Mouse (Mus musculus) spleen, adult 2 months (tissue): ENCODE measurements at regions not wholly inside any gene's neighbourhood (a gene's known extent, or its start where the extent isn't known, plus 50 kb on each side); places are given as distances from the start of the nearest gene placed in this dataset.

ENCODE experiments used
- CTCF ChIP-seq: fragments of 200-500 bp; IDR thresholded peaks from 2 replicates; pipeline ENCODE4 v1.5.1; 2011; ENCODE audit warnings: mild to moderate bottlenecking, inconsistent platforms; ENCODE audit not compliant: insufficient read depth, insufficient read length, insufficient replicate concordance; ENCODE audit errors: extremely low read depth
- POLR2A ChIP-seq: fragments of 200-500 bp; IDR thresholded peaks from 2 replicates; pipeline ENCODE4 v1.6.1; 2011; ENCODE audit warnings: low read depth, low read length, inconsistent platforms

GRCm38 (mm10) chr15:36424047-36424446 is 583.5 kb downstream of the Zfp706 start:
- TF ChIP-seq CTCF, result no peak
- no peak for TF ChIP-seq POLR2A
